Comparison of ENCODE assay signal across 10 mouse cellular contexts in genomic region chr9:67115991-67116390, GRCm38 (mm10).
DNase-seq lines count a peak whose midpoint lies in the region; ATAC-seq lines count a peak whose summit lies in the region.
"Had no signal": no experiment of that assay in that cellular context is flagged by ENCODE, and none has a peak within 500 bp of the region (broad histone marks: within the 10 kb centered on the region; RNA-seq: fewer than 3 reads in every experiment).

No protein-coding gene starts in this region.

- H3K4me2 ChIP-seq in forebrain, embryonic 11.5 days (ENCODE audit: low read depth, low read length, severe bottlenecking): no peak overlapping the region
- no peak overlapping the region for H3K4me2 ChIP-seq in kidney, embryonic 16.5 days (replicated peaks; ENCODE audit: low read depth, low read length)
- no peak overlapping the region for H3K4me2 ChIP-seq in limb, embryonic 12.5 days
- H3K4me2 ChIP-seq: liver, embryonic 11.5 days had no signal

- H3K9ac ChIP-seq in forebrain, embryonic 11.5 days (ENCODE audit: low read length): no peak overlapping the region
- no peak overlapping the region for H3K9ac ChIP-seq in kidney, embryonic 16.5 days (replicated peaks; ENCODE audit: low read length)
- no peak overlapping the region for H3K9ac ChIP-seq in limb, embryonic 12.5 days (replicated peaks)

- H3K4me1 ChIP-seq in forebrain, embryonic 10.5 days: peaks cover 22% of the 10 kb centered on the region
- H3K4me1 ChIP-seq in forebrain, embryonic 11.5 days (replicated peaks; ENCODE audit: control insufficient read depth, insufficient read depth, low read length): peaks cover 2% of the 10 kb centered on the region; the same call in 1 of the 2 replicates
- H3K4me1 ChIP-seq in kidney, embryonic 16.5 days (ENCODE audit: insufficient read depth, low read length): peaks cover 51% of the 10 kb centered on the region
- peaks cover 41% of the 10 kb centered on the region for H3K4me1 ChIP-seq in limb, embryonic 12.5 days (replicated peaks)

- WGBS in forebrain, embryonic 10.5 days: 59% methylated on average over 2 of the region's 2 CpGs
- 45% methylated on average over 2 of the region's 2 CpGs for WGBS in forebrain, embryonic 11.5 days
- WGBS in kidney, embryonic 16.5 days: 2% methylated on average over 2 of the region's 2 CpGs
- WGBS in limb, embryonic 12.5 days: 15% methylated on average over 2 of the region's 2 CpGs

- no peaks in the 10 kb centered on the region for H3K36me3 ChIP-seq in forebrain, embryonic 10.5 days (replicated peaks)
- H3K36me3 ChIP-seq in forebrain, embryonic 11.5 days (ENCODE audit: control insufficient read depth, insufficient read depth, low read length): no peaks in the 10 kb centered on the region
- H3K36me3 ChIP-seq in kidney, embryonic 16.5 days (ENCODE audit: insufficient read depth, low read length): no peaks in the 10 kb centered on the region
- H3K36me3 ChIP-seq in limb, embryonic 12.5 days: no peaks in the 10 kb centered on the region

- peak overlapping the region; percentile 64 for H3K27ac ChIP-seq in forebrain, embryonic 10.5 days
- no peak overlapping the region for H3K27ac ChIP-seq in forebrain, embryonic 11.5 days (ENCODE audit: low read depth, low read length)
- H3K27ac ChIP-seq in kidney, embryonic 16.5 days (ENCODE audit: low read length): peak overlapping the region; percentile 65
- H3K27ac ChIP-seq in limb, embryonic 12.5 days: peak overlapping the region; percentile 88

- H3K4me3 ChIP-seq in forebrain, embryonic 10.5 days: no peak overlapping the region
- H3K4me3 ChIP-seq in forebrain, embryonic 11.5 days (ENCODE audit: low read depth, low read length): no peak overlapping the region
- no peak overlapping the region for H3K4me3 ChIP-seq in kidney, embryonic 16.5 days (ENCODE audit: low read length)
- no peak overlapping the region for H3K4me3 ChIP-seq in limb, embryonic 12.5 days (replicated peaks)

- no peak for ATAC-seq in forebrain, embryonic 11.5 days (replicated peaks; ENCODE audit: low FRiP score)
- peak; percentile 89 for ATAC-seq in kidney, embryonic 16.5 days (ENCODE audit: low FRiP score, low TSS enrichment)
- peak; percentile 72; the same call in 1 of the 2 replicates for ATAC-seq in limb, embryonic 12.5 days (ENCODE audit: insufficient number of reproducible peaks, insufficient read depth, low FRiP score, low TSS enrichment, low read depth)
- ATAC-seq: midbrain, embryonic 16.5 days had no signal

- no peaks in the 10 kb centered on the region for H3K9me3 ChIP-seq in forebrain, embryonic 10.5 days
- H3K9me3 ChIP-seq in forebrain, embryonic 11.5 days (ENCODE audit: control insufficient read depth, low read length): no peaks in the 10 kb centered on the region
- no peaks in the 10 kb centered on the region for H3K9me3 ChIP-seq in kidney, embryonic 16.5 days (ENCODE audit: low read length)
- no peaks in the 10 kb centered on the region for H3K9me3 ChIP-seq in limb, embryonic 12.5 days

- peak; percentile 30 for DNase-seq in forebrain, embryonic 10.5 days (ENCODE audit: extremely low spot score, low spot score)
- DNase-seq in forebrain, embryonic 11.5 days (ENCODE audit: low spot score): no peak
- DNase-seq in kidney, postnatal 36 days: no peak
- peak; percentile 86 for DNase-seq in embryo, embryonic 10.5 days (ENCODE audit: low spot score)
- no peak for DNase-seq in adrenal gland, postnatal 4 days (ENCODE audit: low spot score in 2 of 2)
- DNase-seq in urinary bladder, postnatal 10 days (ENCODE audit: low spot score): no peak

- no peaks in the 10 kb centered on the region for H3K27me3 ChIP-seq in forebrain, embryonic 10.5 days (ENCODE audit: poor library complexity, severe bottlenecking)
- no peaks in the 10 kb centered on the region for H3K27me3 ChIP-seq in forebrain, embryonic 11.5 days (ENCODE audit: control insufficient read depth, insufficient read depth, low read length)
- no peaks in the 10 kb centered on the region for H3K27me3 ChIP-seq in kidney, embryonic 16.5 days (ENCODE audit: insufficient read depth, low read length)
- H3K27me3 ChIP-seq in limb, embryonic 12.5 days: no peaks in the 10 kb centered on the region

Comparison
In these comparisons a context has a peak if more than half of its experiments do, and no peak if none do; other contexts are left out.
1. DNase-seq: peak in forebrain, embryonic 10.5 days (single experiment) and embryo, embryonic 10.5 days (single experiment); none in forebrain, embryonic 11.5 days (single experiment), kidney, postnatal 36 days (0 of 2), adrenal gland, postnatal 4 days (0 of 2) and urinary bladder, postnatal 10 days (single experiment).